Mouse (Mus musculus): ENCODE measurements around the gene Syngr1. TPM values are rescaled to one million over a fixed set of nuclear protein-coding genes. Genes with fewer than 3 reads are reported as not detected.

The Syngr1 gene
- polyA plus RNA-seq, 1 experiment from 2014 or later = 38.0 TPM

DNA sequence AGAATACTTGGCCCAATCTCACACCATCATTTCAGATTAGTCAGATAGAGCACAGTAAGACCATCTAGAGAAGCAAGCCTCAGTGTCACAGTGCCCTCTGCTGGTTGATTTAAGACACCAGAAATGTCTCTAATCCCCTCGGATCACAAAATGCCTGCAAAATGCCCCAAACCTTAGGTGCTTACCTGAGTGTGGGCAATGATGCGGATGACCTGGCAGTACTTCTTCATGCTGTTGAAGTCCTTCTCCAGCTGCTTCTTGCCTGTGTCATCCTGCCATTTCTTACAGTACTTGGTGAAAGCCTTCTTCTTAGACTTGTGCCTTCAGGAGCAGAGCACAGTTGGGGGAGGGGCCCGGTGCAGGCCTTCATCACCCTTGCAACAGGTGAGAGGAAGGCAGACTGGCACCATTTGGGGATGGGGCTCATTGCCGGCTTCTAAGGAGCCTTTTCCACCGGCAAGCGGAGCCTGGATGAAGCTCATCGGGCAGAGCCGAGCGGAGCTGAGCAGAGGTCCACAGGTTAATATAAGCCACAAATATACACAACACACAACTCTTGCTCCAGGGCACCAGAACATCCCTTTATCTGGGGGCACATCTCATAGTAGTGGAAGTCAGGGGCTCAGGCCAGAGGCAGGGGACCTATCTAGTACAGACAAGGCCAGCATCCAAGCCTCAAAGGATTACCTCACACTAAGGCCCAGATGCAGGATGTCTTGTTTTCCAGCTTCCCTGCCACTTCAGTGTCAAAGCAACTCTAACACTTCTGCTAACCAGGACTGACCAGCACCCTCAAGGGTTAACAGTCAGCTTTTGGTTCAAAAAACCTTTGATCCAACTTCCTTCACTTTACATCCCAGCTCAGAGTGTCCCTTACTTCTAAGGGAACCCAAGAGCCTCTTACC lies 10.2 kb upstream of the Syngr1 start:
- Histone ChIP-seq H3K27ac (no peak overlapping the region), H3K4me2 (peak overlapping the region; percentile 77), H3K9me3 (replicated peaks) (no peaks in the 10 kb centered on the region), H3K4me3 (peak overlapping the region; percentile 87), H3K9ac (peak overlapping the region; percentile 86), H3K27me3 (no peaks in the 10 kb centered on the region), H3K4me1 (replicated peaks) (peaks cover 52% of the 10 kb centered on the region), H3K36me3 (peaks cover 53% of the 10 kb centered on the region)
- no peak for ATAC-seq (replicated peaks; ENCODE audit: insufficient number of reproducible peaks, insufficient read depth, low FRiP score, low read depth)
- WGBS = 50% methylated on average over 9 of the region's 9 CpGs

DNA sequence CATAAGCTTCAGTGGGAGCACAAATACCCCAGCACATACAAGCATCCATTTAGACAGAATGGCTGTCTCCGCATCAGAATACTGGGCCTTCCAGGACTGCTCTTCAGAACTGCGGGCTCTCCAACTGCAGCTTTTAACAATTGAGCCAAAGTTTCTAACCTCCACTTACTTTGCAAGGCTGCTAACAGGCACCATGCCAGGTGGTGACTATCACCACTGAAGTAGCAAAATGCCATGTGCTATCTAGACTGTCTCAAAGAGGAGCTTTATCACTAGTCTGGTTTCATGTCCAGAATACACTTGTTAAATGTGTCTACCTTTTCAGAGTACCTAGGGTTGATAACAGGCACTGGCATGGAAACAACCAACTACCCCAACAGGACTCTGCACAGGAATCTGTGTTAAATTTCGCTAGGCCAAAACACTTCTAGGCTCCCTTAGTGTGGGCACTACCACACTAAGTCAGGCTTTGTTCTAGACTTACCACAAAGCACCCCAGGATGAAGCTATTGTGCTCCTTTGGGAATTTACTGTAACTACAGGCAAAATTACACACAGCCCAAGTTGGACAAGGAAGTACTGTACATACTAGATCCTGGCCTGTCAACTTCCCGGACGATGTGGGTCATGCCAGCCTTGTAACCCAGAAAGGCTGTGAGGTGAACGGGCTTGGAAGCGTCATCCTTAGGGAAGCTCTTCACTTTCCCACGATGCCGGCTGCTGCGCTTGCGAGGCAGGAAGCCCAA lies 9.2 kb upstream of the Syngr1 start:
- 6% methylated on average over 11 of the region's 11 CpGs for WGBS
- H3K9ac ChIP-seq = peak overlapping the region; percentile 86
- H3K36me3 ChIP-seq = peaks cover 51% of the 10 kb centered on the region
- peak overlapping the region; percentile 89 for H3K27ac ChIP-seq
- H3K4me2 ChIP-seq = peak overlapping the region; percentile 77
- no peak for ATAC-seq (replicated peaks; ENCODE audit: insufficient number of reproducible peaks, insufficient read depth, low FRiP score, low read depth)
- peaks cover 49% of the 10 kb centered on the region for H3K4me1 ChIP-seq (replicated peaks)
- no peaks in the 10 kb centered on the region for H3K27me3 ChIP-seq
- H3K4me3 ChIP-seq = peak overlapping the region; percentile 87
- H3K9me3 ChIP-seq (replicated peaks) = no peaks in the 10 kb centered on the region

DNA sequence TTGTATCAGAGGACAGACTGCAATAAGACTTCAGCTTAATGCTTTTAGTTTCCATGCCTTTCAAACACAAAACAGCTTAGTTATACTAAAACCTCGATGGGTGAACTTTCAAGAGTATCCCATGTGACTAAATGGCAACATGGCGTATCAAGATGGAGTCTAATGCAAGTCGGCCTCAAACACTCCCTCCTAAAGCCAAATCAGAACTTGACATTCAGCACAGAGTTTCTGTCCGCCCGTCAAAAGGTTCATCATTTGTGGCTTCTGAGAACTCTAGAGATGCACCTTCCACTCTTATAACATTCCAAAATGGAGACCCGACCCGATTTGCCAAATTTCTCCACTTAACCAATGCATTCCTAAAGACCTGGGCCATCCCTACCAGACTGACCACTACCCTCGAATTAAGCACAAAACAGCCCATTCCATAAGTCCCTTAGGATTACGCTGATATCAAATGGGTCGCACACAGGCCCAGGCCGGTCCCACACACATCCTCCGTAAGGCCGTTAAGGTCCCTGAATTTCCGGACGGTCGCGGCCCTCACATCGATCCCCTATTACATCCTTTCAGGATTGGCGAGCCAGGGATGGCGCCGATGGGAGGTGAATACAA lies 8.4 kb upstream of the Syngr1 start:
- no peaks in the 10 kb centered on the region for H3K9me3 ChIP-seq (replicated peaks)
- peak overlapping the region; percentile 89 for H3K27ac ChIP-seq
- H3K4me3 ChIP-seq = peak overlapping the region; percentile 87
- H3K4me2 ChIP-seq = peak overlapping the region; percentile 77
- peaks cover 44% of the 10 kb centered on the region for H3K36me3 ChIP-seq
- H3K9ac ChIP-seq = peak overlapping the region; percentile 86
- H3K4me1 ChIP-seq (replicated peaks) = peaks cover 46% of the 10 kb centered on the region
- no peak for ATAC-seq (replicated peaks; ENCODE audit: insufficient number of reproducible peaks, insufficient read depth, low FRiP score, low read depth)
- H3K27me3 ChIP-seq = no peaks in the 10 kb centered on the region
- under 1% methylated on average over 21 of the region's 21 CpGs for WGBS

DNA sequence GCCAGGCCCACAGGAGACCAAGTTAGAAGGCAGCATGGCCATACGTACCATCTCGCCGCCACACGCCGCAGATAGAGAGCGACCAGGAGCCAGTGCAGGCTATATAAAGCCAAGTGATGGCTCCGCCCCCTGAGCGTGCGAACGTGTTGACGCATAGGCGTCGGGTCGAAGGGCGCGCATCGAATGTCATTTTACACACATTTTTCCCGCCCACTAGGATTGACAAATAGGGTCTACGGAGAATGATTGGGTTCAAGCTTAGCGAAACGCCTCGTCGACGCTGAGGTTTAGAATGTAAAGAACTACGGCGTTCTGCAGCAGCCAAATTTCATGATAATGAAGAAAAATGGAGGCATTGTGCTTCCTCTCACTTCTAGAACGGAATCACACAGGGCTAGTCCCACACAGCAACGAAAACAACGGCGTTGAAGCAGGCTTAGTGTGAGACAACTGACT lies 7.8 kb upstream of the Syngr1 start:
- Histone ChIP-seq H3K36me3 (peaks cover 39% of the 10 kb centered on the region), H3K9me3 (replicated peaks) (no peaks in the 10 kb centered on the region), H3K27ac (peak overlapping the region; percentile 95), H3K27me3 (no peaks in the 10 kb centered on the region), H3K9ac (peak overlapping the region; percentile 86), H3K4me2 (peak overlapping the region; percentile 77), H3K4me3 (peak overlapping the region; percentile 87), H3K4me1 (replicated peaks) (peaks cover 42% of the 10 kb centered on the region)
- peak; percentile 93 for ATAC-seq (replicated peaks; ENCODE audit: insufficient number of reproducible peaks, insufficient read depth, low FRiP score, low read depth)
- under 1% methylated on average over 30 of the region's 30 CpGs for WGBS

DNA sequence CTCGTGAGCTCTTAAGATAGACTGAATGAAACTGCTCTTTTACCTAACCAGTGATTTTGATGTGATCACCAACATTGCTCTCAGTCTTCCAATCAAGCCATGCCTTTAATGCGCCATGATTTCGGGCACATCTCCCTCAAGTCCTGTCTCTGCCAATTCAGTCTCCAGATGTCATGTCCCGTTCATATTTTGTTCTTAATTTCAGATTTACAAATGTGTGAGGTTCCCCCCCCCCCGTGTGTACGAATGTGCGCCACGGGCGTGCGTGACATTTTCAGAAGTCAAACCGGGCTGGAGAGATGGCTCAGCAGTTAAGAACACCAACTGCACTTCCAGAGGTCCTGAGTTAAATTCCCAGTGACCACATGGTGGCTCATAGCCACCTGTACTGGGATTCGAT lies 7.4 kb upstream of the Syngr1 start:
- no peak for ATAC-seq (replicated peaks; ENCODE audit: insufficient number of reproducible peaks, insufficient read depth, low FRiP score, low read depth)
- WGBS = 2% methylated on average over 12 of the region's 12 CpGs
- peak overlapping the region; percentile 57 for H3K9ac ChIP-seq
- H3K4me1 ChIP-seq (replicated peaks) = peaks cover 38% of the 10 kb centered on the region
- no peaks in the 10 kb centered on the region for H3K9me3 ChIP-seq (replicated peaks)
- peaks cover 35% of the 10 kb centered on the region for H3K36me3 ChIP-seq
- H3K27ac ChIP-seq = peak overlapping the region; percentile 95
- peak overlapping the region; percentile 87 for H3K4me3 ChIP-seq
- H3K4me2 ChIP-seq = peak overlapping the region; percentile 77
- H3K27me3 ChIP-seq = no peaks in the 10 kb centered on the region

DNA sequence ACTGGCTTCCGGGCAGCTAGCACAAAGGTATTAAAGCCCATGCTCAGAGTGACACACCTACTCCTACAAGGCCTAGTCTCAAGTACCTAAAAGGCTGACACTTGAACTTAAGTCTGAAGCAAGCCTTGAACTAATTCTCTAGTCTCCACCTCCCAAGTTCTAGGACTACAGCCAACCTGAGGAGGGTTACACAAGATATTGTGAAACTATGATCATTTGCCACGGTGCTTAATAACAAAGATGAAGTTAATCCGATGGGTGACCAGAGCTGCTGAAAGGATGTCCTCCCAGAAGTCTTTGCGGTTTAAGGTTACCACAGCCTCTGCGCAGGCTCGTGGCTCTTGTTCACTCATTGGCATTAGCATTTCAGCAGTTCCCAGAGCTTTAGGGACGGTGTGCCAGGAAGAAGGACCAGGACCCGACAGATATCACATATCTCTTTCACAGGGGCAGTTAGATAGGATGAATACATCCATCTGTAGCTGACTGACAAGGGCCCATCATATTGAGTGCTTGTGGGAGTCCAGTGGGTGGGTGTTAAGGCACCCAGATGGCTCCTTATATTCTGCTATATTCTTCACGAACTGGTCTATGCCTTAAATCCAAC lies 3.6 kb upstream of the Syngr1 start:
- Histone ChIP-seq H3K27me3 (peaks cover 23% of the 10 kb centered on the region), H3K4me2 (no peak overlapping the region), H3K9ac (no peak overlapping the region), H3K27ac (no peak overlapping the region), H3K4me3 (no peak overlapping the region), H3K9me3 (replicated peaks) (no peaks in the 10 kb centered on the region), H3K4me1 (replicated peaks) (peaks cover 21% of the 10 kb centered on the region), H3K36me3 (no peaks in the 10 kb centered on the region)
- ATAC-seq (replicated peaks; ENCODE audit: insufficient number of reproducible peaks, insufficient read depth, low FRiP score, low read depth) = no peak
- 75% methylated on average over 9 of the region's 9 CpGs for WGBS

DNA sequence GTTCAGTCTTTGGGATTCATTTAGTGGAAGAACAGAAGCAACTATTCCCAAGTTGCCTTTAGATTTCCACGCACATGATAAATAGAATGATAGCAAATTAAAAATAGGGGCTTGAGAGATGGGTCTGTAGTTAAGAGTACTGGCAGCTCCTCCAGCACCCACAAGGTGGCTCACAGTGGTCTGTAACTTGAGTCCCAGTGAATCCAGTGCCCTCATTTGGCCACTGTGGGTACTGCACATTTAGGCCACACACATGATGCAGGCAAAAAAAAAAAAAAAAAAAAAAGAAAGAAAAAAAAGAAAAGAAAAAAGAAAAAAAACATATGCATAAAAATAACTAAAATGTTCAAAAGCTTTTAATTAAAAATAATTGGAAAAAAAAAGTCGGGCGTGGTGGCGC lies 2.5 kb upstream of the Syngr1 start:
- no peak overlapping the region for H3K27ac ChIP-seq
- 25% methylated on average over 4 of the region's 4 CpGs for WGBS
- no peak for ATAC-seq (replicated peaks; ENCODE audit: insufficient number of reproducible peaks, insufficient read depth, low FRiP score, low read depth)
- no peak overlapping the region for H3K9ac ChIP-seq
- H3K36me3 ChIP-seq = no peaks in the 10 kb centered on the region
- peaks cover 31% of the 10 kb centered on the region for H3K27me3 ChIP-seq
- H3K4me2 ChIP-seq = no peak overlapping the region
- H3K9me3 ChIP-seq (replicated peaks) = no peaks in the 10 kb centered on the region
- H3K4me1 ChIP-seq (replicated peaks) = peaks cover 21% of the 10 kb centered on the region
- H3K4me3 ChIP-seq = no peak overlapping the region

DNA sequence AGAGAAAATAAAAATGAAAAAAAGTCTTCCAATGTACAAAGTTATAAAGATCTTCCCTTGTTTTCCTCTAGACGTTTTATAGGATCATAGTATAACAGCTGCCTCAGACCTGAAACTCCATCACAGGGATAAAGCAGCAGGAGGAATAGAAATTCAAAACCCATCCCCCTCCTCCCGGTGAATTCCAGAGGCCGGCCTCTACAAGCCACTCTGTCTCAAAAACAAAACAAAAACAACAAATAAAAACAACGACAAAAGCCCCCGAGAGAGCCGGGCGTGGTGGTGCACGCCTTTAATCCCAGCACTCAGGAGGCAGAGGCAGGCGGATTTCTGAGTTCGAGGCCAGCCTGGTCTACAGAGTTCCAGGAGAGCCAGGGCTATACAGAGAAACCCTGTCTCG lies 979 bp upstream of the Syngr1 start:
- Histone ChIP-seq H3K4me2 (peak overlapping the region; percentile 97; the same call in 1 of the 2 replicates), H3K9me3 (replicated peaks) (no peaks in the 10 kb centered on the region), H3K4me1 (replicated peaks) (peaks cover 17% of the 10 kb centered on the region), H3K9ac (no peak overlapping the region), H3K4me3 (peak overlapping the region; percentile 83; the same call in 1 of the 2 replicates), H3K27me3 (peaks cover 31% of the 10 kb centered on the region), H3K27ac (no peak overlapping the region), H3K36me3 (no peaks in the 10 kb centered on the region)
- WGBS = 64% methylated on average over 11 of the region's 11 CpGs
- ATAC-seq (replicated peaks; ENCODE audit: insufficient number of reproducible peaks, insufficient read depth, low FRiP score, low read depth) = no peak

DNA sequence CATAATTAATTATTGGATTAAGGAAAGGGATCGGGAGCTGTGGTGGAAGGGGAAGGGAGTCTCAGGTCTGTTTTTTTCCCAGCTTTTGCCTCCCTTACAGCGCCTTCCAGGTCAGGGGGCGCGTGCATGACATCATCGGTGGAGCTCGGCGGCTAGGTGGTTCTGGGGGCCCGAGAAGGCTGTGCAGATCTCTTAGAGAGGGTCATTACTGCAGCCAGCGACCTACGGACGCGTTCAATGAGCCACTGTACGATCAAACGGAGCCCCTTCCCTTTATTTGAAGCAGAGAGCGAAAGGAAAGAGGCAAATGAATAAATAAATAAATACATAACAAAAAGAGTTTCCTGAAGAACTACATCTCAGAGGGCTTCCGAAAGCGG lies 403 bp upstream of the Syngr1 start:
- Histone ChIP-seq H3K4me1 (replicated peaks) (peaks cover 17% of the 10 kb centered on the region), H3K9ac (peak overlapping the region; percentile 77), H3K36me3 (no peaks in the 10 kb centered on the region), H3K4me2 (peak overlapping the region; percentile 97), H3K27me3 (peaks cover 31% of the 10 kb centered on the region), H3K27ac (no peak overlapping the region), H3K4me3 (peak overlapping the region; percentile 83), H3K9me3 (replicated peaks) (no peaks in the 10 kb centered on the region)
- WGBS = under 1% methylated on average over 17 of the region's 17 CpGs
- no peak for ATAC-seq (replicated peaks; ENCODE audit: insufficient number of reproducible peaks, insufficient read depth, low FRiP score, low read depth)

DNA sequence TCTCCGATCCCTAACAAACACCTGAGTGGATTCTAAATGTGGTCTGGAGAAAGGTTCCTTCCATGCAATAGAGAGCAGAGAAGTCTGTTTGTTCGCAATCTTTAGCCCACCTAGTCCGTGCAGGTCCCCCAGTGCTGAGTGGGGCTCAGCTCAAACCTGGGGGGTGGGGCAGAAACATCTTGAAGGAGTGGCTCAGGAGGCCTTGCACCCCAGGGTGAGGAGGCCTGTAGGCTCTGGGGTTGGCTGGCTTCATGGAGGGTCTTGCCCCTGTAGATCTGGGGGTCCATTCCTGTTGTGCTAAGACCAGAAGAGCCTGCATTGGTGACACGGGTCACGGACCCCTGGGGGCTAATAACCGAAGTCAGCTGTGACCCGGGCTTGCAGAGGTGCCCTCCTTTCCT lies 907 bp downstream of the Syngr1 start:
- peak overlapping the region; percentile 97 for H3K4me2 ChIP-seq
- 43% methylated on average over 7 of the region's 7 CpGs for WGBS
- H3K4me3 ChIP-seq = peak overlapping the region; percentile 83
- peak overlapping the region; percentile 77; the same call in 1 of the 2 replicates for H3K9ac ChIP-seq
- H3K27me3 ChIP-seq = peaks cover 31% of the 10 kb centered on the region
- no peaks in the 10 kb centered on the region for H3K9me3 ChIP-seq (replicated peaks)
- no peak overlapping the region for H3K27ac ChIP-seq
- peaks cover 24% of the 10 kb centered on the region for H3K4me1 ChIP-seq (replicated peaks)
- H3K36me3 ChIP-seq = no peaks in the 10 kb centered on the region
- no peak for ATAC-seq (replicated peaks; ENCODE audit: insufficient number of reproducible peaks, insufficient read depth, low FRiP score, low read depth)

DNA sequence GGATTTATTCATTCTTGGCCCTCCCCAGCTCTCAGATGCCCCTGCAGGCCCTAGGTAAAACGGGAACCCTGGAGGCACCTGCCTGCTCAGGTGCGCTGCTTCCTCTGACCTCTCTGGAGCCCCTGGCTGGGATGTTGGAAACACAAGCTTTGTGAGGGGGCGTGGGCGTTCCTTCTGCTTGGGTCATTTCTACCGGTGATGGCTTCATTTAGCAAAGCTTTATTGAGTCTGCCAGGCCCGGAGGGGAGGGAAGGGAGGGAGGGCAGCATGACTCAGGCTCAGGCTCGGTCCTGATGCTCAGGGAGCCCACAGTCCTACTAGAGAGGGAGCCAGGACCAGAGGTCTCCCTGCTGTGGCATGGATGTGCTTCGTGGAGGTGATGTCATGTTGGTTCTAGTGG lies 1.5 kb downstream of the Syngr1 start:
- Histone ChIP-seq H3K4me1 (replicated peaks) (peaks cover 30% of the 10 kb centered on the region), H3K27ac (no peak overlapping the region), H3K36me3 (no peaks in the 10 kb centered on the region), H3K9me3 (replicated peaks) (no peaks in the 10 kb centered on the region), H3K4me3 (no peak overlapping the region), H3K9ac (no peak overlapping the region), H3K27me3 (peaks cover 31% of the 10 kb centered on the region), H3K4me2 (peak overlapping the region; percentile 97)
- no peak for ATAC-seq (replicated peaks; ENCODE audit: insufficient number of reproducible peaks, insufficient read depth, low FRiP score, low read depth)
- whole genome bisulfite sequencing = 31% methylated on average over 8 of the region's 8 CpGs

Measured in heart, embryonic 15.5 days (tissue).